Mouse (Mus musculus) MEL (cell line): ENCODE data around the gene Mpz.

Source experiments
- CTCF ChIP-seq, 3 experiments: IDR thresholded peaks in 2 of 3; conservative IDR thresholded peaks in 1 of 3; 2 replicates each; pipeline ENCODE4 v1.5.1; 2011 to 2012; ENCODE audit warnings: low read length in 3 of 3, low read depth in 2 of 3, mild to moderate bottlenecking in 2 of 3, improper control_type of control experiment in 1 of 3, inconsistent platforms in 1 of 3, mixed read lengths in 1 of 3, moderate library complexity in 1 of 3; ENCODE audit not compliant: control insufficient read depth in 1 of 3, insufficient read depth in 1 of 3, poor library complexity in 1 of 3, severe bottlenecking in 1 of 3
- E2F4 ChIP-seq: IDR thresholded peaks from 2 replicates; pipeline ENCODE4 v1.6.1; 2011; ENCODE audit warnings: low read depth, low read length, improper control_type of control experiment, borderline replicate concordance
- EP300 ChIP-seq, 2 experiments: IDR thresholded peaks; 2 replicates each; pipeline ENCODE4 v1.6.1; 2011; ENCODE audit warnings: improper control_type of control experiment in 2 of 2, low read length in 2 of 2, low read depth in 1 of 2, mild to moderate bottlenecking in 1 of 2
- ETS1 ChIP-seq: IDR thresholded peaks from 2 replicates; pipeline ENCODE4 v1.6.1; 2012; ENCODE audit warnings: low read depth, mild to moderate bottlenecking, inconsistent platforms, low read length, improper control_type of control experiment, moderate library complexity
- GABPA ChIP-seq: IDR thresholded peaks from 2 replicates; pipeline ENCODE4 v1.6.1; 2012; ENCODE audit warnings: low read depth, mild to moderate bottlenecking, inconsistent platforms, low read length, improper control_type of control experiment, moderate library complexity
- KAT2A ChIP-seq: conservative IDR thresholded peaks from 2 replicates; pipeline ENCODE4 v1.6.1; 2012; ENCODE audit warnings: low read depth, low read length, improper control_type of control experiment, inconsistent platforms
- MAX ChIP-seq: IDR thresholded peaks from 2 replicates; pipeline ENCODE4 v1.6.1; 2011; ENCODE audit warnings: low read length, improper control_type of control experiment
- MAZ ChIP-seq: IDR thresholded peaks from 2 replicates; pipeline ENCODE4 v1.6.1; 2012; ENCODE audit warnings: low read depth, mild to moderate bottlenecking, inconsistent platforms, low read length, improper control_type of control experiment
- POLR2A ChIP-seq, 2 experiments: IDR thresholded peaks; 2 replicates each; pipeline ENCODE4 v1.6.1; 2011 to 2012; ENCODE audit warnings: low read length in 2 of 2, mild to moderate bottlenecking in 2 of 2, control low read depth in 1 of 2, improper control_type of control experiment in 1 of 2, low read depth in 1 of 2, moderate library complexity in 1 of 2; ENCODE audit not compliant: control insufficient read depth in 1 of 2, insufficient read depth in 1 of 2, poor library complexity in 1 of 2
- SMC3 ChIP-seq: IDR thresholded peaks from 2 replicates; pipeline ENCODE4 v1.6.1; 2011; ENCODE audit warnings: low read depth, low read length, improper control_type of control experiment
- TCF12 ChIP-seq: IDR thresholded peaks from 2 replicates; pipeline ENCODE4 v1.6.1; 2014; ENCODE audit warnings: low read depth, mild to moderate bottlenecking, inconsistent platforms, low read length, improper control_type of control experiment, moderate library complexity
- ZC3H11A ChIP-seq: IDR thresholded peaks from 2 replicates; pipeline ENCODE4 v1.6.1; 2012; ENCODE audit warnings: low read depth, mild to moderate bottlenecking, inconsistent platforms, low read length, improper control_type of control experiment
- ZMIZ1 ChIP-seq: IDR thresholded peaks from 2 replicates; pipeline ENCODE4 v1.6.1; 2012; ENCODE audit warnings: low read depth, mild to moderate bottlenecking, inconsistent platforms, low read length, improper control_type of control experiment, moderate library complexity

- TF ChIP-seq ZC3H11A (no peak), ZMIZ1 (no peak), GABPA (no peak), MAZ (no peak), CTCF (IDR thresholded peaks at IDR 0.05 in 2 of 3, conservative IDR thresholded peaks at IDR 0.05 in 1 of 3; ENCODE audit: control insufficient read depth in 1 of 3, insufficient read depth in 1 of 3, low read depth in 2 of 3, low read length in 3 of 3, poor library complexity in 1 of 3, severe bottlenecking in 1 of 3) (no peak), TCF12 (no peak), KAT2A (no peak), POLR2A (IDR thresholded peaks at IDR 0.05; ENCODE audit: control insufficient read depth in 1 of 2, insufficient read depth in 1 of 2, low read depth in 1 of 2, low read length in 2 of 2, poor library complexity in 1 of 2) (no peak), MAX (no peak), EP300 (IDR thresholded peaks at IDR 0.05; ENCODE audit: low read depth in 1 of 2, low read length in 2 of 2) (no peak), E2F4 (no peak), ETS1 (no peak), SMC3 (no peak)
These were observed 45.4 kb downstream of the Mpz start, which contains the start of gene Pcp4l1 for GRCm38 (mm10) chr1:171195887-171196397.
